Mouse (Mus musculus) MEL (cell line): Measurements from ENCODE around the gene Gmfb. TPM values are rescaled to one million over a fixed set of nuclear protein-coding genes. Genes with fewer than 3 reads are reported as not detected.

Source experiments
- DNase-seq: peaks from one replicate; pipeline ENCODE4 v3.0.0; 2011; ENCODE audit warnings: low read depth, low spot score
- H3K27ac ChIP-seq: 2 replicates; pipeline ENCODE4 v1.5.1; 2012; ENCODE audit warnings: low read depth, mild to moderate bottlenecking, control low read depth, low read length, moderate library complexity; ENCODE audit not compliant: control insufficient read depth
- H3K27me3 ChIP-seq, 2 experiments: fragments of 150-350 bp in 1 of 2; sonication (generic) in 1 of 2; 2 replicates each; pipeline ENCODE4 v1.6.1; 2012; ENCODE audit warnings: low read length in 2 of 2, mild to moderate bottlenecking in 2 of 2, improper control_type of control experiment in 1 of 2, moderate library complexity in 1 of 2; ENCODE audit not compliant: insufficient read depth in 2 of 2, control insufficient read depth in 1 of 2
- H3K36me3 ChIP-seq, 2 experiments: 2 replicates each; pipeline ENCODE4 v1.6.1; 2012 to 2014; ENCODE audit warnings: low read length in 2 of 2, improper control_type of control experiment in 1 of 2, inconsistent platforms in 1 of 2, mild to moderate bottlenecking in 1 of 2; ENCODE audit not compliant: insufficient read depth in 2 of 2, control insufficient read depth in 1 of 2
- H3K4me1 ChIP-seq, 2 experiments: fragments of 150-350 bp in 1 of 2; sonication (generic) in 1 of 2; 2 replicates each; pipeline ENCODE4 v1.6.1; 2012; ENCODE audit warnings: low read length in 2 of 2, improper control_type of control experiment in 1 of 2, mild to moderate bottlenecking in 1 of 2; ENCODE audit not compliant: insufficient read depth in 2 of 2, control insufficient read depth in 1 of 2
- H3K4me3 ChIP-seq, 2 experiments: fragments of 150-350 bp in 1 of 2; sonication (generic) in 1 of 2; 2 replicates each; pipeline ENCODE4 v1.5.1; 2012; ENCODE audit warnings: low read depth in 2 of 2, low read length in 2 of 2, mild to moderate bottlenecking in 2 of 2, moderate library complexity in 2 of 2, control low read depth in 1 of 2, improper control_type of control experiment in 1 of 2; ENCODE audit not compliant: control insufficient read depth in 1 of 2, insufficient read depth in 1 of 2
- H3K79me2 ChIP-seq: 2 replicates; pipeline ENCODE4 v1.6.1; 2012; ENCODE audit warnings: mild to moderate bottlenecking, low read length, moderate library complexity; ENCODE audit not compliant: control insufficient read depth, poor library complexity, insufficient read depth
- H3K9ac ChIP-seq: 2 replicates; pipeline ENCODE4 v1.6.1; 2012; ENCODE audit warnings: low read depth, mild to moderate bottlenecking, control low read depth, low read length, moderate library complexity; ENCODE audit not compliant: control insufficient read depth, poor library complexity, severe bottlenecking
- H3K9me3 ChIP-seq: fragments of 150-350 bp; sonication (generic); replicated peaks from 2 replicates; pipeline ENCODE4 v1.6.1; 2012; ENCODE audit warnings: mild to moderate bottlenecking, low read length, improper control_type of control experiment, moderate library complexity; ENCODE audit not compliant: insufficient read depth
- E2F4 ChIP-seq: IDR thresholded peaks from 2 replicates; pipeline ENCODE4 v1.6.1; 2011; ENCODE audit warnings: low read depth, low read length, improper control_type of control experiment, borderline replicate concordance
- ELF1 ChIP-seq: IDR thresholded peaks from 2 replicates; pipeline ENCODE4 v1.6.1; 2014; ENCODE audit warnings: low read depth, mild to moderate bottlenecking, inconsistent platforms, low read length, improper control_type of control experiment, moderate library complexity
- HCFC1 ChIP-seq: IDR thresholded peaks from 2 replicates; pipeline ENCODE4 v1.6.1; 2012; ENCODE audit warnings: low read depth, mild to moderate bottlenecking, inconsistent platforms, low read length, improper control_type of control experiment, moderate library complexity
- JUND ChIP-seq: IDR thresholded peaks from 2 replicates; pipeline ENCODE4 v1.6.1; 2011; ENCODE audit warnings: low read depth, mild to moderate bottlenecking, improper control_type of control experiment, low read length
- MAFK ChIP-seq: IDR thresholded peaks from 2 replicates; pipeline ENCODE4 v1.6.1; 2011; ENCODE audit warnings: low read depth, mild to moderate bottlenecking, low read length, improper control_type of control experiment, borderline replicate concordance
- MAX ChIP-seq: IDR thresholded peaks from 2 replicates; pipeline ENCODE4 v1.6.1; 2011; ENCODE audit warnings: low read length, improper control_type of control experiment
- MEF2A ChIP-seq: IDR thresholded peaks from 2 replicates; pipeline ENCODE4 v1.6.1; 2014; ENCODE audit warnings: low read depth, mild to moderate bottlenecking, inconsistent platforms, low read length, improper control_type of control experiment; ENCODE audit not compliant: poor library complexity, insufficient replicate concordance, severe bottlenecking; ENCODE audit errors: extremely low read depth
- MXI1 ChIP-seq: IDR thresholded peaks from 2 replicates; pipeline ENCODE4 v1.6.1; 2011; ENCODE audit warnings: mild to moderate bottlenecking, low read depth, low read length, improper control_type of control experiment
- MYB ChIP-seq: IDR thresholded peaks from 2 replicates; pipeline ENCODE4 v1.6.1; 2011; ENCODE audit warnings: mild to moderate bottlenecking, low read depth, low read length, improper control_type of control experiment
- NELFE ChIP-seq: IDR thresholded peaks from 2 replicates; pipeline ENCODE4 v1.6.1; 2011; ENCODE audit warnings: low read depth, low read length, improper control_type of control experiment
- NRF1 ChIP-seq: IDR thresholded peaks from 2 replicates; pipeline ENCODE4 v1.6.1; 2014; ENCODE audit warnings: low read depth, mild to moderate bottlenecking, inconsistent platforms, low read length, improper control_type of control experiment, moderate library complexity; ENCODE audit not compliant: poor library complexity, insufficient read depth, severe bottlenecking
- POLR2A ChIP-seq, 2 experiments: IDR thresholded peaks; 2 replicates each; pipeline ENCODE4 v1.6.1; 2011 to 2012; ENCODE audit warnings: low read length in 2 of 2, mild to moderate bottlenecking in 2 of 2, control low read depth in 1 of 2, improper control_type of control experiment in 1 of 2, low read depth in 1 of 2, moderate library complexity in 1 of 2; ENCODE audit not compliant: control insufficient read depth in 1 of 2, insufficient read depth in 1 of 2, poor library complexity in 1 of 2
- POLR2AphosphoS2 ChIP-seq: IDR thresholded peaks from 2 replicates; pipeline ENCODE4 v1.6.1; 2011; ENCODE audit warnings: low read length, improper control_type of control experiment
- POLR2AphosphoS5 ChIP-seq: IDR thresholded peaks from 2 replicates; pipeline ENCODE4 v1.6.1; 2012; ENCODE audit warnings: low read depth, borderline replicate concordance, mild to moderate bottlenecking, inconsistent platforms, low read length, moderate library complexity, mixed read lengths
- SIN3A ChIP-seq: IDR thresholded peaks from 2 replicates; pipeline ENCODE4 v1.6.1; 2012; ENCODE audit warnings: low read length, improper control_type of control experiment, inconsistent platforms
- SMC3 ChIP-seq: IDR thresholded peaks from 2 replicates; pipeline ENCODE4 v1.6.1; 2011; ENCODE audit warnings: low read depth, low read length, improper control_type of control experiment
- ZC3H11A ChIP-seq: IDR thresholded peaks from 2 replicates; pipeline ENCODE4 v1.6.1; 2012; ENCODE audit warnings: low read depth, mild to moderate bottlenecking, inconsistent platforms, low read length, improper control_type of control experiment
- polyA plus RNA-seq, 2 experiments: library from polyadenylated mRNA; stranded (reverse) in 1 of 2; unstranded in 1 of 2; fragments of >175 nt in 1 of 2; fragments of >200 nt in 1 of 2; gene quantifications; 2 replicates each; pipeline versions ENCODE4 v1.2.1 to v1.2.4; 2012; ENCODE audit warnings: low replicate concordance in 2 of 2, low read depth in 1 of 2; ENCODE audit not compliant: insufficient read length in 2 of 2, insufficient read depth in 1 of 2, missing spikeins in 1 of 2
- total RNA-seq: library from RNA; depleted of rRNA; stranded (reverse); fragments of 300-350 nt; gene quantifications from 2 replicates; pipeline ENCODE4 v1.2.3, GENCODE M21; 2012; rRNA removed

The Gmfb gene
- total and polyA plus RNA-seq, 3 experiments: 55.6 to 59.6 TPM; not detected in 1

DNA sequence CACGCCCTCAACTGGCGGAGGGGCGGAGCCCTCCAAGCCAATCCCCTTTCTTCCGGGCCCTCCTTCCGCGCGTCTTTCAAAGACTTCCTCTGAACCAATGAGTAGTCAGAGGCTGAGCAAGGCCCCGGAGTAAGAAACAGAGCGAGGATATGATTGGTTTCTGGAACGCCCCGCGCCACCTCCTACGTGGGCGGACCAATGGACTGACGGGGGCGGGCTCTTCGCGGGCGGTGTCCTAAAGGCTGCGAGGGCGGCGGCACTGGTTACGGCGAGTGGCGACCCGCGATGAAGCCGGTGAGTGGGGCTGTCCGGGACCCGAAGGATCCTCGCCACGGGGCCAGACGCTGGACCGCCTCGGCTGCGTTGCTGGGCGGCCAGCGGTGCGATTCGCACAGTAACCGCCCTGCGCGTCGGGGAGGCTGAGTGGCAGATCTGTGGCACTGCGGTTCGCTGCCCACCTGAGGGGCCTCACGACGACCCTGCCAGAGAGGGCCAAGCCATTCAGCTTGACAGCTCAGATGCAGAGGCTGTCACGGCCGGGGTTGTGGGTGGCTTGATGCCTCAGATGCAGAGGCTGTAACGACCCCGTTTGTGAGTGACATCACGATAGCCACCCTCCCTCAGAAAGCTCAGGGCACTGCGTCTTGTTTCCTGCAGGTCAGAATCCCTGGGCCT lies 61.5 kb downstream of the Gmfb start, which contains the start of gene Cdkn3:
Cdkn3 (plus strand) TSS at position 187 of the 675 bp plus-strand sequence.
- Histone ChIP-seq H3K79me2 (peaks cover 2% of the 10 kb centered on the region; the same call in 1 of the 2 replicates), H3K36me3 (peaks cover 0 to 4% of the 10 kb centered on the region in 2 experiments; a peak in 2 of 4 replicates), H3K27me3 (no peaks in the 10 kb centered on the region), H3K4me1 (0 out of 4 replicates have a peak, but pooled peaks cover 0 to 5% of the 10 kb centered on the region in 2 experiments), H3K9ac (peak within 1 kb of the TSS; percentile 74), H3K4me3 (peak within 1 kb of the TSS; percentile 82), H3K27ac (no peak within 1 kb of the TSS), H3K9me3 (no peaks in the 10 kb centered on the region)
- TF ChIP-seq MAFK: no peak
- no peak for TF ChIP-seq MYB
- no peak for TF ChIP-seq E2F4
- peak; percentile 66 to 69; a peak in 2 of 4 replicates for TF ChIP-seq POLR2A (IDR thresholded peaks at IDR 0.05; ENCODE audit: control insufficient read depth in 1 of 2, insufficient read depth in 1 of 2, low read depth in 1 of 2, low read length in 2 of 2, poor library complexity in 1 of 2)
- TF ChIP-seq SIN3A: peak; percentile 15
- TF ChIP-seq HCFC1: no peak
- peak; percentile 37; the same call in 1 of the 2 replicates for TF ChIP-seq POLR2AphosphoS2
- TF ChIP-seq NELFE: peak; percentile 58
- peak; percentile 11; the same call in 1 of the 2 replicates for TF ChIP-seq MXI1
- TF ChIP-seq ZC3H11A: no peak
- TF ChIP-seq JUND: no peak
- TF ChIP-seq SMC3: no peak
- no peak for TF ChIP-seq NRF1
- peak; percentile 86 for TF ChIP-seq ELF1
- DNase-seq: peak; percentile 97

DNA sequence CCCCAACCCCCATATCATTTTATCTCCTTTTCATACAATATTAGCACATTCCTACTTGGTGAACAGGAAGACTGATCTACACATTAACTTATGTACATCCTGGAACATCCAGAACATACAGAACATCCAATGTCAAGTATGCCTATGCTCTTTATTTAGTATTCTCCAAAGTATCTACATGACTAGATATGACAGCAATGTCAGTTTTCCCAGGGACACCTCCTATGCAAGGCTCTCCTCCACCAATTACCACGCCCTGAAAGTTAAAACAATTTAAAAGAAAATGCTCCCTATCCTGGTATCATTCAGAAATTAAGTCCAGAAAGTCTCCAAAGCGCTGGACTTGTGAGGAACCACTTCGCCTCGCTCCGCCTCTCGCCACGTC lies 62.1 kb downstream of the Gmfb start:
- Histone ChIP-seq H3K4me1 (0 out of 4 replicates have a peak, but pooled peaks cover 0 to 5% of the 10 kb centered on the region in 2 experiments), H3K36me3 (peaks cover 0 to 4% of the 10 kb centered on the region in 2 experiments; a peak in 2 of 4 replicates), H3K4me3 (peak overlapping the region; percentile 24 to 62; a peak in 3 of 4 replicates), H3K27ac (no peak overlapping the region), H3K9ac (no peak overlapping the region), H3K9me3 (no peaks in the 10 kb centered on the region), H3K27me3 (no peaks in the 10 kb centered on the region), H3K79me2 (peaks cover 2% of the 10 kb centered on the region; the same call in 1 of the 2 replicates)
- no peak for DNase-seq
- TF ChIP-seq MAX (no peak), MXI1 (no peak), ELF1 (no peak), ZC3H11A (no peak), POLR2AphosphoS5 (no peak), MEF2A (no peak)

Other genes with a start within 250 kb of the Gmfb start
- gene Cdkn3, start 61.7 kb downstream of the Gmfb start, total RNA-seq: 15.7 and 17.6 TPM in 2 replicates
- 10 to 100 TPM in 1 of 2 experiments, not detected in 1; 19.6 TPM for gene Cdkn3, start 61.7 kb downstream of the Gmfb start, polyA plus RNA-seq
- gene Cnih1, start 33.8 kb downstream of the Gmfb start, total RNA-seq: 49.3 and 50.6 TPM in 2 replicates
- gene Cnih1, start 33.8 kb downstream of the Gmfb start, polyA plus RNA-seq: 100 to 1,000 TPM in 1 of 2 experiments, not detected in 1; 155 TPM
- 18.3 and 19.3 TPM in 2 replicates for gene Cgrrf1, start 9.9 kb upstream of the Gmfb start, total RNA-seq
- gene Cgrrf1, start 9.9 kb upstream of the Gmfb start, polyA plus RNA-seq: 10 to 100 TPM in 1 of 2 experiments, not detected in 1; 26.2 TPM
- 0.04 and 0.10 TPM in 2 replicates for gene Samd4, start 60.6 kb upstream of the Gmfb start, total RNA-seq
- gene Samd4, start 60.6 kb upstream of the Gmfb start, polyA plus RNA-seq: under 1 TPM in 1 of 2 experiments, not detected in 1; 0.08 TPM